Mouse (Mus musculus): ENCODE data around the gene Fzd5. TPM values are rescaled to one million over a fixed set of nuclear protein-coding genes. Genes with fewer than 3 reads are reported as not detected.
A peak's percentile ranks its signal among the peaks of the same experiment; 100 is the strongest.

Gene Fzd5
- polyA plus RNA-seq, 1 experiment from 2014 or later: 11.8 TPM

DNA sequence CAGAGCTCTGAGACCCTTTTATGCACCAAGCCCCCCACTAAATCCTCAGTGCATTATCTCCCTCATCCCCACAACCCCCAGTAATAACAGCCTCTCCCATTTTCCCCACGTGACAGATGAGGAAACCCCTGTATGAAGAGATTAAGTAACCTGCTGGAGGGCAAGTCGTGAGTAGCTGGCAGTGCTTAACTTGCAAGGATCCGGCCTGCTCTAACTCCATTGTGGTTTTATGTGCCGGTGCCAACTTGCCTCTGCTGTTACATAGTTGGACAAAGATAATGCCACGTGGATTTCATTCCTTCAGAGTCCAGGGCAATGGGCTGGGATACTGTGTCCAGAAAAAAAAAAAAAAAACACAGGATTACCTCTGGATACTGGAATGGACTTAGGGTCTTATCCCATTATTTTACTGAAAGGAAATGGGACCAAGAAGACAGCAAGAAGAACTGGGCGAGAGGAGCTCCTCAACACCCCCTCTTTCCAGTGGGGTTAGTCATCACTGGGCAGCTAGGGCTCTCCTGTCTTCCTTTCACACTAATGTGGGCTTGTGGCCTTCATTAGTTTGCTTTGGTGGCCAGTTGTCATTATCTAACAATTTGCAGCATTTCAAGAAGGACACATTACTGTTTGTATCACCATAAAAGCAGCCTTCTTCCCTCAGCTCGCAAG is 18.6 kb upstream of the Fzd5 start:
- ATAC-seq (ENCODE audit: insufficient number of reproducible peaks, insufficient read depth, low FRiP score, low read depth): no peak
- Histone ChIP-seq H3K9me3 (ENCODE audit: control insufficient read depth, low read depth, low read length) (no peaks in the 10 kb centered on the region), H3K4me1 (ENCODE audit: control insufficient read depth, insufficient read depth, low read length) (peaks cover 15% of the 10 kb centered on the region), H3K4me3 (ENCODE audit: low read depth, low read length) (no peak overlapping the region), H3K27ac (ENCODE audit: low read length) (peak overlapping the region; percentile 21; the same call in 1 of the 2 replicates), H3K9ac (replicated peaks; ENCODE audit: low read depth, low read length) (no peak overlapping the region), H3K36me3 (ENCODE audit: control insufficient read depth, insufficient read depth, low read length) (no peaks in the 10 kb centered on the region), H3K4me2 (replicated peaks; ENCODE audit: low read depth, low read length) (no peak overlapping the region), H3K27me3 (ENCODE audit: control insufficient read depth, insufficient read depth, low read length) (no peaks in the 10 kb centered on the region)
- 60% methylated on average over 7 of the region's 7 CpGs for WGBS

GRCm38 (mm10) chr1:64754658-64755057 is 17.1 kb upstream of the Fzd5 start:
- Histone ChIP-seq H3K27me3 (ENCODE audit: control insufficient read depth, insufficient read depth, low read length) (no peaks in the 10 kb centered on the region), H3K36me3 (ENCODE audit: control insufficient read depth, insufficient read depth, low read length) (no peaks in the 10 kb centered on the region), H3K27ac (ENCODE audit: low read length) (no peak overlapping the region), H3K9ac (replicated peaks; ENCODE audit: low read depth, low read length) (no peak overlapping the region), H3K9me3 (ENCODE audit: control insufficient read depth, low read depth, low read length) (no peaks in the 10 kb centered on the region), H3K4me2 (replicated peaks; ENCODE audit: low read depth, low read length) (no peak overlapping the region), H3K4me3 (ENCODE audit: low read depth, low read length) (no peak overlapping the region), H3K4me1 (ENCODE audit: control insufficient read depth, insufficient read depth, low read length) (peaks cover 15% of the 10 kb centered on the region)
- no peak for ATAC-seq (ENCODE audit: insufficient number of reproducible peaks, insufficient read depth, low FRiP score, low read depth)
- 86% methylated on average over 5 of the region's 5 CpGs for WGBS

DNA sequence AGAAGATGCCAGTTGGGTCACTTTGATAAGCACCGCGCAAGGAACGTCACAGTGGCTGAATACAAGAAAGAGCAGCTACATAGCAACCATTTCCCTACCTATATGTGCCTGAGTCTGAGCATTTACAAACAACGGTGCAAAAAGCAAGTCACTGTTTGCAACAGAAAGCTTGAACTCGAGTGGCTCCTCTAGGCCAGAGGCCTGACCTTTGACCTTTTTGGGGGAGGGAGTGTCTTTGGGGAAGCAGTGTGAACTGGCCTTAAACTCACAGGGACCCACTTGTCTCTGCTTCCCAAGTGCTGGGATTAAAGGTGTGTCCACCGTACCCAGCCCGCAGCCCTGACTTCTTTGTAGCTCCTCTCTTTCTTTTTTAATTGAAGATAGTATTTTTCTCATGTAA is 16.1 kb upstream of the Fzd5 start:
- Histone ChIP-seq H3K27me3 (ENCODE audit: control insufficient read depth, insufficient read depth, low read length) (no peaks in the 10 kb centered on the region), H3K4me1 (ENCODE audit: control insufficient read depth, insufficient read depth, low read length) (peaks cover 15% of the 10 kb centered on the region), H3K4me3 (ENCODE audit: low read depth, low read length) (no peak overlapping the region), H3K4me2 (replicated peaks; ENCODE audit: low read depth, low read length) (no peak overlapping the region), H3K27ac (ENCODE audit: low read length) (no peak overlapping the region), H3K9ac (replicated peaks; ENCODE audit: low read depth, low read length) (no peak overlapping the region), H3K9me3 (ENCODE audit: control insufficient read depth, low read depth, low read length) (no peaks in the 10 kb centered on the region), H3K36me3 (ENCODE audit: control insufficient read depth, insufficient read depth, low read length) (no peaks in the 10 kb centered on the region)
- 67% methylated on average over 7 of the region's 7 CpGs for WGBS
- ATAC-seq (ENCODE audit: insufficient number of reproducible peaks, insufficient read depth, low FRiP score, low read depth): no peak

- Histone ChIP-seq H3K27ac (ENCODE audit: low read length) (no peak overlapping the region), H3K4me2 (replicated peaks; ENCODE audit: low read depth, low read length) (no peak overlapping the region), H3K27me3 (ENCODE audit: control insufficient read depth, insufficient read depth, low read length) (no peaks in the 10 kb centered on the region), H3K4me1 (ENCODE audit: control insufficient read depth, insufficient read depth, low read length) (peaks cover 15% of the 10 kb centered on the region), H3K9me3 (ENCODE audit: control insufficient read depth, low read depth, low read length) (no peaks in the 10 kb centered on the region), H3K36me3 (ENCODE audit: control insufficient read depth, insufficient read depth, low read length) (no peaks in the 10 kb centered on the region), H3K4me3 (ENCODE audit: low read depth, low read length) (no peak overlapping the region), H3K9ac (replicated peaks; ENCODE audit: low read depth, low read length) (no peak overlapping the region)
- WGBS: 81% methylated on average over 8 of the region's 8 CpGs
- ATAC-seq (ENCODE audit: insufficient number of reproducible peaks, insufficient read depth, low FRiP score, low read depth): no peak
Measured at GRCm38 (mm10) chr1:64753109-64753508, 15.6 kb upstream of the Fzd5 start.

DNA sequence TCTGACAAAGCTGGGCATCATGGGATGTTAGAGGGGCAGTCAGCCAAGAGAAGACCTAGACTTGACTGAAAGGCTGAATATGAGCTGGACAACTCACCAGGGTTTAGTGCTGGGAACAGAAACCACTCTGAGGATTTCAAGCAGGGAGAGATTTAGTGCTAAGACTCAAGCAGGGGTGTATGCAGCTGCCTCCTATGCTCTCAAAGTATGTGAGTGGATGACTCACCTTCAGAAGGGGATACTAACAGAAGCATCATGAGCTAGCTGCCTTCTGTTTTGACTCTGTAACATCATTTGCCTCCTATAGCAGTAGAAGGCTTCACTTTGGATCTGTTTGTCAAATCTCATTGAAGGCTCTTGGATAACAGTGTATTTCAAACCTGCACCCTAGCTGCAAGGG is 7.1 kb upstream of the Fzd5 start:
- H3K4me3 ChIP-seq (ENCODE audit: low read depth, low read length): no peak overlapping the region
- no peaks in the 10 kb centered on the region for H3K36me3 ChIP-seq (ENCODE audit: control insufficient read depth, insufficient read depth, low read length)
- ATAC-seq (ENCODE audit: insufficient number of reproducible peaks, insufficient read depth, low FRiP score, low read depth): no peak
- H3K27me3 ChIP-seq (ENCODE audit: control insufficient read depth, insufficient read depth, low read length): no peaks in the 10 kb centered on the region
- no peak overlapping the region for H3K27ac ChIP-seq (ENCODE audit: low read length)
- H3K9ac ChIP-seq (replicated peaks; ENCODE audit: low read depth, low read length): no peak overlapping the region
- no peak overlapping the region for H3K4me2 ChIP-seq (replicated peaks; ENCODE audit: low read depth, low read length)
- no peaks in the 10 kb centered on the region for H3K9me3 ChIP-seq (ENCODE audit: control insufficient read depth, low read depth, low read length)
- H3K4me1 ChIP-seq (ENCODE audit: control insufficient read depth, insufficient read depth, low read length): no peaks in the 10 kb centered on the region

- H3K9ac ChIP-seq (replicated peaks; ENCODE audit: low read depth, low read length): no peak overlapping the region
- H3K27ac ChIP-seq (ENCODE audit: low read length): no peak overlapping the region
- H3K4me2 ChIP-seq (replicated peaks; ENCODE audit: low read depth, low read length): no peak overlapping the region
- H3K27me3 ChIP-seq (ENCODE audit: control insufficient read depth, insufficient read depth, low read length): no peaks in the 10 kb centered on the region
- H3K4me1 ChIP-seq (ENCODE audit: control insufficient read depth, insufficient read depth, low read length): peaks cover 4% of the 10 kb centered on the region; the same call in 1 of the 2 replicates
- no peak for ATAC-seq (ENCODE audit: insufficient number of reproducible peaks, insufficient read depth, low FRiP score, low read depth)
- H3K36me3 ChIP-seq (ENCODE audit: control insufficient read depth, insufficient read depth, low read length): no peaks in the 10 kb centered on the region
- no peaks in the 10 kb centered on the region for H3K9me3 ChIP-seq (ENCODE audit: control insufficient read depth, low read depth, low read length)
- 73% methylated on average over 18 of the region's 18 CpGs for WGBS
- H3K4me3 ChIP-seq (ENCODE audit: low read depth, low read length): no peak overlapping the region
Measured at GRCm38 (mm10) chr1:64742741-64743408, 5.3 kb upstream of the Fzd5 start.

DNA sequence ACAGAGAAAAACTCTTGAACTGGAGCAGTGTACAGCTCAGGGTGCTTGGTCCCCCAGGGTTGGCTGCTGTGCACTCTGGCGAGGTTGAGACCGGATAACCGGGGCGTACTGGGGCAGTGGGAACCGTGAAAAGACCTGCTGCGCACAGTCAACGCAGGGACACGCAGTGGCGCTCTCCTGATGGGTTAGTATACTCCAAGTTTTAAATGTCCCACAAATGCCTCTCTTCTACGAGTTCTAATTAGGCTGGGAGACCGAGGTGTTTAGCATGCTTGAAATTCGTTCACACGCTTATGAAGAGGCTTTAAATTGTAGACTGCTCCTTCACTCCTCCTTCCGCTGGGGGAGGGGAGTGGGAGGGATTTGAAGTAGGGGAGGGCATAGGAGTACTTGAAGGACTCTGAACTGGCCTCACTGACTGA is 1.1 kb upstream of the Fzd5 start:
- WGBS: 2% methylated on average over 14 of the region's 14 CpGs
- peak overlapping the region; percentile 74 for H3K27ac ChIP-seq (ENCODE audit: low read length)

DNA sequence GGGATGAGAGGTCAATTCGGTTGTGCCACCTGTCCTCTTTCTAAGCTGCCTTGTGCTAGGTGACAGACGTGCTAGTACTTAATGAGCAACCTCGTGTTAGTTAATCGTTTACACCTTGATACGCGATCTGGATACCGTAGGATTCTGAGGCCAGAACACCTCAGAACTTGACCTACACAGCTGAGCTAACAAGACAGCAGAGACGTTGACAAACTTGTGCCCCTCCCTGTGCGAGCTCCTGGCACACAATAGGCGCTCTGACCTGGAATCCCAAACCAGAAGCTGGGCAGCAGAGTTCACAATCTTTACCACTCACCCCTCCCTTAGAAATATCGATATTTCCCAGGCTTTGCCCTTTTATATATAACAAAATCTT is 617 bp upstream of the Fzd5 start:
- ATAC-seq (ENCODE audit: insufficient number of reproducible peaks, insufficient read depth, low FRiP score, low read depth): peak; percentile 12
- WGBS: under 1% methylated on average over 11 of the region's 11 CpGs

More for the DNA sequence above, 1.1 kb upstream of the Fzd5 start:
- ATAC-seq (ENCODE audit: insufficient number of reproducible peaks, insufficient read depth, low FRiP score, low read depth): no peak
- Histone ChIP-seq H3K9me3 (ENCODE audit: control insufficient read depth, low read depth, low read length) (no peaks in the 10 kb centered on the region), H3K27me3 (ENCODE audit: control insufficient read depth, insufficient read depth, low read length) (no peaks in the 10 kb centered on the region), H3K9ac (replicated peaks; ENCODE audit: low read depth, low read length) (no peak overlapping the region), H3K4me3 (ENCODE audit: low read depth, low read length) (peak overlapping the region; percentile 64), H3K36me3 (ENCODE audit: control insufficient read depth, insufficient read depth, low read length) (peaks cover 3% of the 10 kb centered on the region; the same call in 1 of the 2 replicates), H3K4me1 (ENCODE audit: control insufficient read depth, insufficient read depth, low read length) (peaks cover 19% of the 10 kb centered on the region; the same call in 1 of the 2 replicates), H3K4me2 (replicated peaks; ENCODE audit: low read depth, low read length) (peak overlapping the region; percentile 66)

More for the DNA sequence above, 617 bp upstream of the Fzd5 start:
- Histone ChIP-seq H3K4me2 (replicated peaks; ENCODE audit: low read depth, low read length) (peak overlapping the region; percentile 66), H3K9ac (replicated peaks; ENCODE audit: low read depth, low read length) (no peak overlapping the region), H3K27ac (ENCODE audit: low read length) (peak overlapping the region; percentile 74; the same call in 1 of the 2 replicates), H3K27me3 (ENCODE audit: control insufficient read depth, insufficient read depth, low read length) (no peaks in the 10 kb centered on the region), H3K36me3 (ENCODE audit: control insufficient read depth, insufficient read depth, low read length) (peaks cover 3% of the 10 kb centered on the region; the same call in 1 of the 2 replicates), H3K9me3 (ENCODE audit: control insufficient read depth, low read depth, low read length) (no peaks in the 10 kb centered on the region), H3K4me3 (ENCODE audit: low read depth, low read length) (peak overlapping the region; percentile 64), H3K4me1 (ENCODE audit: control insufficient read depth, insufficient read depth, low read length) (peaks cover 19% of the 10 kb centered on the region; the same call in 1 of the 2 replicates)

Data from stomach, embryonic 14.5 days (tissue).